Mouse (Mus musculus) B cell, adult 2 months (primary cell): ENCODE data around the gene Olfr166.
"Not testable (repeated sequence)": the region's sequence is repeated elsewhere in the genome, so short reads cannot be mapped to it uniquely, and the experiment has no call there.

Source experiments
- DNase-seq, 2 experiments: peaks; one replicate each; pipeline ENCODE4 v3.0.0; 2022

Olfr166 gene

GRCm38 (mm10) chr16:19483394-19483793, at the start of gene Olfr166:
Gene Olfr166, plus strand, starts transcription at chr16:19483694.
- DNase-seq: no peak

- DNase-seq: not testable (repeated sequence)
These were observed 24.8 kb upstream of the Olfr166 start for GRCm38 (mm10) chr16:19458741-19459140.

GRCm38 (mm10) chr16:19464365-19464764, 19.1 kb upstream of the Olfr166 start:
- DNase-seq: no peak

GRCm38 (mm10) chr16:19522166-19522565, 38.7 kb downstream of the Olfr166 start, which contains the start of gene Olfr167:
Gene Olfr167, minus strand, starts transcription at chr16:19522266.
- no peak for DNase-seq

- no peak for DNase-seq
These were observed 52.0 kb downstream of the Olfr166 start, which contains the start of gene Olfr168 for GRCm38 (mm10) chr16:19535455-19535854. Gene Olfr168, minus strand, starts transcription at chr16:19535555.
